Mouse (Mus musculus) spleen, adult 2 months (tissue): Measurements from ENCODE around the gene Phf21b.

Experiments used
- CTCF ChIP-seq: fragments of 200-500 bp; IDR thresholded peaks from 2 replicates; pipeline ENCODE4 v1.5.1; 2011; ENCODE audit warnings: mild to moderate bottlenecking, inconsistent platforms; ENCODE audit not compliant: insufficient read depth, insufficient read length, insufficient replicate concordance; ENCODE audit errors: extremely low read depth
- POLR2A ChIP-seq: fragments of 200-500 bp; IDR thresholded peaks from 2 replicates; pipeline ENCODE4 v1.6.1; 2011; ENCODE audit warnings: low read depth, low read length, inconsistent platforms

DNA sequence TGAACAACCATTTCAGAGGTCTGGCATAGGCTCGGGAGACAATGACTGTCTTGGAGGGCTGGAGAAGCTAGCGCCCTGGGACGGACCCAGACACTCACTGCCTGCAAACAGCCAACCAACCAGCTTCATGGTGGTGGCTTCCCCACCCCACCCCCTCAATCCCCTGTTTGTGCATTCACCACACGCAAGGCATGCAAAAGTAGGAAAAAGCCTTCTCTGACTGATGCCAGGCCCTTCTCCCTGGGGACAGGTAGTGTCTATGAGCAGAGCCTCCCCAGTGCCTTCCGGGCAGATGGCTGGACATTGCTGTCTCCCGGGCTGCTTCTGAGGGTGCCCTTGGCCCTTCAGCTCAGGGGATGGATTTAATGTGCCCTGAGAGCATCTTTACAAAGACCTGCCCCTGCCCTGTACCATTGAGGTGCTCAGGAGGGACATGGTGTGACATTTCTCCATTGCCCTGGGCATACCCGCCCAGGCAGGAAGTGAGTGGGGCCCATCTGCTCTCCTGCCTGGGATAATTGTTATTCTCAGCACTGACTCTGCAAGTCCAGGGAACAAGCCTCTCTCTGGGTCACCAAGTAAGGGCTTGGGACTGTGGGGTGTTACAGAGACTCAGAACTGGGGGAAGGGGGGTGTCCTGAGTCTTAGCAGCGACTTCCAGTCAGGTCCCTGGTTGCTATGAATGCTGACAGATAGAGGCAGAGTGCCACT, 93.0 kb downstream of the Phf21b start:
- TF ChIP-seq CTCF: no peak
- TF ChIP-seq POLR2A: no peak
